Mouse (Mus musculus): Measurements from ENCODE around the gene Mocs3. TPM values are rescaled to one million over a fixed set of nuclear protein-coding genes. Genes with fewer than 3 reads are reported as not detected.

Mocs3 gene
- polyA plus RNA-seq, 1 experiment from 2014 or later, result 4.4 TPM

DNA sequence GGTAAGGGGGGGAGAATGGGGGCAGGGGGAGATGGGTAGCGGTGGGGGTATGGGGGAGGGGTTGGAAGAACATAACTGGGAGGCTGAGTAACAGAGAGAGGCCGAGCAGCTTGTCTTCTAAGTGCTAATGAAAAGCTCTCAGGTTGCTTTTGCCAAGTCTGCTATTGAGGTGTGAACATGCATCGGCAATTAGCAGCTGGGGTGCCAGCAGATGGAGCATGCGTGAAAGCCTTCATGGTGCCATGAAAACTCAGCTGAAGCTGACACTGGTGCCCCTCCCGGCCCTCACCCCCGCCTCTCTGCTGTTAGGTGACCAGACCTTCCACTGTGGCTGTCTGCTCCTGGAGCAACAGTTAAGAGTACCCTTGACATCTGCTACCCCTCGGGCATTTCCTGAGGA lies 23.4 kb downstream of the Mocs3 start:
- WGBS (ENCODE audit: missing documents), result 53% methylated on average over 7 of the region's 7 CpGs
- Histone ChIP-seq H3K27ac (no peak overlapping the region), H3K79me2 (ENCODE audit: inconsistent target) (no peaks in the 10 kb centered on the region), H3K36me3 (ENCODE audit: inconsistent target) (no peaks in the 10 kb centered on the region), H3K4me3 (ENCODE audit: inconsistent target) (no peak overlapping the region)

DNA sequence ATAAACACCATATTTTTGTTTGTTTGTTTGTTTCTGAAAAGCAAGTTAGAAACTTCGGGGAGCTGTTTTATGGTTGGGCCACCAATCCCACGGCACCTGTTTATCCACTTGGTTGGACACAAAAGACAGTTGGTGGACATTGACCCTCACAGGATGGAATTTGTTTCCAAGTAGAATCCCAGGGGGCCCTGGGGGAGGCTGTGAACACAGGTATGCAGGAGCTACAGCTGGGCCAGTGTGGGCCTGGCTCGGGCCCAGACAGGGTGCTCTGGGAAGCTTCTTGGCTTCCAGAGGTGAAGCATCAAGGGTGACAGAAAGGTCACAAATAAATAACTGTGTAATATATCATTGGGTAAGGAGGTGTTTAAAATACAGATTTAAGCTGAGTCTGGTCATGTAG lies 26.1 kb downstream of the Mocs3 start:
- no peaks in the 10 kb centered on the region for H3K79me2 ChIP-seq (ENCODE audit: inconsistent target)
- no peak overlapping the region for H3K4me3 ChIP-seq (ENCODE audit: inconsistent target)
- no peaks in the 10 kb centered on the region for H3K36me3 ChIP-seq (ENCODE audit: inconsistent target)
- H3K27ac ChIP-seq, result no peak overlapping the region
- 92% methylated on average over 3 of the region's 3 CpGs for WGBS (ENCODE audit: missing documents)

DNA sequence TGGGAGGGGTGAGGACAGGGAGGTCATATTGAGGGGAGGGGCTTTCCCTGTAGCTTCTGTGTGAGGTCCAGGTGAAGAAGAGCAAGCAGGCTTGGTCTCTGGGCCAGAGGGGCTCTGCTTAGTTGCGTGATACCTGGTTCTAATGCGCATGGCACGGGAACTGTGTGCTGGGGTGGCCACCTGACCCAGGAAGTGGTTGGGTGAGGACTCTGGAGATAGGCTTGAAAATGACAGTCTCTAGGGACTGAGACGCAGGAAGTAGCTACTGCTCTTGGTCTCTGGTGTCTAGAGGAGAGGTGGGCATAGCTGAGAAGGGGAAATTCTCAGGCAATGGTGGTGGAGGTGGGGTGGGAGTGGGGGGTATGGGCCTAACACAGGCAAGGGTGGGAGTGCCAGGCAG lies 26.8 kb downstream of the Mocs3 start:
- WGBS (ENCODE audit: missing documents), result 60% methylated on average over 4 of the region's 4 CpGs
- no peak overlapping the region for H3K27ac ChIP-seq
- no peaks in the 10 kb centered on the region for H3K36me3 ChIP-seq (ENCODE audit: inconsistent target)
- H3K4me3 ChIP-seq (ENCODE audit: inconsistent target), result no peak overlapping the region
- H3K79me2 ChIP-seq (ENCODE audit: inconsistent target), result no peaks in the 10 kb centered on the region

- WGBS (ENCODE audit: missing documents), result 95% methylated on average over 8 of the region's 8 CpGs
- no peaks in the 10 kb centered on the region for H3K36me3 ChIP-seq (ENCODE audit: inconsistent target)
- no peak overlapping the region for H3K27ac ChIP-seq
- H3K4me3 ChIP-seq (ENCODE audit: inconsistent target), result no peak overlapping the region
- no peaks in the 10 kb centered on the region for H3K79me2 ChIP-seq (ENCODE audit: inconsistent target)
These were observed 28.6 kb downstream of the Mocs3 start for GRCm38 (mm10) chr2:168259046-168259445.

GRCm38 (mm10) chr2:168260124-168260523 lies 29.7 kb downstream of the Mocs3 start:
- H3K36me3 ChIP-seq (ENCODE audit: inconsistent target), result no peaks in the 10 kb centered on the region
- no peak overlapping the region for H3K4me3 ChIP-seq (ENCODE audit: inconsistent target)
- H3K27ac ChIP-seq, result no peak overlapping the region
- 38% methylated on average over 3 of the region's 3 CpGs for WGBS (ENCODE audit: missing documents)
- no peaks in the 10 kb centered on the region for H3K79me2 ChIP-seq (ENCODE audit: inconsistent target)

DNA sequence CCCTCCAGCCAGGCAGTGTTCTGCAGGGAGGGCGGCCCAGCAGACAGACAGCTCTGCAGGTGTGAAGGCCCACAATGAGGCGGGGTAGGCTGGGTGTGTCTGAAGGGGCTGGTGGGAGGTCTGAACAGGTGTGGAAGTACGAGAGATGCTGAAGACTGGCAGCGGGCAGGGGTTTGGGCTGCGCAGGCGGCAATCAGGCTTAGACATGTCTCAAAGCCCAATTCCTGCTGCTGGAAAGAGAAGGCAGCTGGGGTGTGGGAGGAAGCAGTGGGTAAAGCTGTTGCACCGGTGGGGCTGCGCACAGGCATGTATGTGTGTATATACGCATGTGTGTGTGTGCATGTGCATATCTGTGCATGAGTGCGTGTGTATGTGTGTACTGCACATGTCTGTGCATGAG lies 30.5 kb downstream of the Mocs3 start:
- Histone ChIP-seq H3K36me3 (ENCODE audit: inconsistent target) (no peaks in the 10 kb centered on the region), H3K79me2 (ENCODE audit: inconsistent target) (no peaks in the 10 kb centered on the region), H3K4me3 (ENCODE audit: inconsistent target) (no peak overlapping the region), H3K27ac (no peak overlapping the region)
- 94% methylated on average over 10 of the region's 10 CpGs for WGBS (ENCODE audit: missing documents)

- no peak overlapping the region for H3K27ac ChIP-seq
- 87% methylated on average over 7 of the region's 7 CpGs for WGBS (ENCODE audit: missing documents)
- H3K4me3 ChIP-seq (ENCODE audit: inconsistent target), result no peak overlapping the region
- no peaks in the 10 kb centered on the region for H3K36me3 ChIP-seq (ENCODE audit: inconsistent target)
- H3K79me2 ChIP-seq (ENCODE audit: inconsistent target), result no peaks in the 10 kb centered on the region
These were observed 37.6 kb downstream of the Mocs3 start for GRCm38 (mm10) chr2:168268033-168268432.

- Histone ChIP-seq H3K27ac (no peak overlapping the region), H3K4me3 (ENCODE audit: inconsistent target) (no peak overlapping the region), H3K79me2 (ENCODE audit: inconsistent target) (no peaks in the 10 kb centered on the region), H3K36me3 (ENCODE audit: inconsistent target) (no peaks in the 10 kb centered on the region)
- 11% methylated on average over 9 of the region's 9 CpGs for WGBS (ENCODE audit: missing documents)
These were observed 43.0 kb downstream of the Mocs3 start for GRCm38 (mm10) chr2:168273387-168273786.

- 10% methylated on average over 9 of the region's 11 CpGs for WGBS (ENCODE audit: missing documents)
- Histone ChIP-seq H3K27ac (no peak overlapping the region), H3K4me3 (ENCODE audit: inconsistent target) (no peak overlapping the region), H3K79me2 (ENCODE audit: inconsistent target) (no peaks in the 10 kb centered on the region), H3K36me3 (ENCODE audit: inconsistent target) (no peaks in the 10 kb centered on the region)
These were observed 44.0 kb downstream of the Mocs3 start for GRCm38 (mm10) chr2:168274374-168274935.

DNA sequence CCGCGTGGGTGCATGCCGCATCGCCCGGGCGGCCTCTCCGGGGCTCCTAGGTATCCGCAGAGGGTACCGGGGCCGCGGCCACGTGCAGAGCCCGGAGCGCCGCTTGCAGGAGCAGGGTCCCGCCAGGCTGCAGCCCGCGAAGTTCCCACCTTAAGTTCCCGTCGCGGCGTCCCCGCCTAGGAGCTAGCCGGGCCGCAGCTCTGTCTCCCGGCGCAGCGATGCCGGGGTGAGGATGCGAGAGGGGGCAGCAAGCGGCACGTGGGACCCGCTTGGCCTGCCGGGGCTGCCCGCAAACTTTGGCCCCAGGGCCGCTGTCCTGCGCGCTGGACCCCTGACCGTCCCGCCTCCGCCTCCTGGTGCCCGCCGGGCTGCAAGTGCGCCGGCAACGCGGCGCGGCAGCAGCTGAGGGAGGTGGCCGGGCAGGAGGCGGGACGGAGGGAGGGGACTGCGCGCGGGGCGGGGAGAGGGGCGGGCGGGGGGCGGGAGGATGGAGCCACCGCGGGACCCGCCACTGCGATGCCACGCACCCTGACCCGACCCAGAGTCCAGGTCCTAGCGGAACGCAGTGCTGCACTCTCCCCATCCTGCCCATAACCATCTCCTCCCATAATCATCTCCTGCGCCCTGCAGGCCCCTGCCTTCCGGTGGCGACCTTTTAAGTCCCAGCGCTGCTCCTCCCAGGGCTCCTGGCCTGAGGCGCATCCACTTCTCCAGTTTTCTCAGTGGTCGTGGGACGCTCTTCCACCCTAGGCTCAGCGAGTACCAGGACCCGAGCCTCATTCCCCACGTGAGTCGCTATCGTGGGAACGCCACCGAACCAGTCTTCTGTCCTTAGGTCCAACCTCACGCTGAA lies 50.5 kb downstream of the Mocs3 start:
- Histone ChIP-seq H3K79me2 (ENCODE audit: inconsistent target) (no peaks in the 10 kb centered on the region), H3K4me3 (ENCODE audit: inconsistent target) (no peak overlapping the region), H3K27ac (no peak overlapping the region), H3K36me3 (ENCODE audit: inconsistent target) (no peaks in the 10 kb centered on the region)
- 2% methylated on average over 74 of the region's 82 CpGs for WGBS (ENCODE audit: missing documents)

DNA sequence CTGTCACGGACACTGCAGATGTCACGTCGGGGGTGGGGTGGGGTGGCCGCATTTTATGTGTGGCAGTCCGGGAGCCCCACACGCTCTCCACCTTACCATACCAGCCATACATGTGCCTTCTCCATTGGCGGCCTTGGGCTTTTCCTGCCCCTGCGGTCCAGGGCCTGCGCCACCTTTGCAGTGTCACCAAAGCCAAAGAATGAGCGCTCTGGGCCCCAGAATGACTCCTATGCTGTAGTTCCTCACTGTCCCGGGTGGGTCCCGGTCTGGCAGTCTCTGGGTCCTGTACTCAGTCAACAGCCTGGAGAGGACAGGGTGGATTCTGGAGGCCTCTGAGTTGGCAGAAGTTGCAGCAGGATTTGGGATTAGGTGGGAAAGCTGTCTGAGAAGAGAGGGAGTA lies 51.2 kb downstream of the Mocs3 start, which contains the start of gene Kcng1:
TSS of gene Kcng1 (minus strand) at position 155 of the 400 bp plus-strand sequence.
- H3K4me3 ChIP-seq (ENCODE audit: inconsistent target), result no peak within 1 kb of the TSS
- H3K36me3 ChIP-seq (ENCODE audit: inconsistent target), result no peaks in the 10 kb centered on the region
- no peak within 1 kb of the TSS for H3K27ac ChIP-seq
- no peaks in the 10 kb centered on the region for H3K79me2 ChIP-seq (ENCODE audit: inconsistent target)
- WGBS (ENCODE audit: missing documents), result 15% methylated on average over 12 of the region's 12 CpGs

Other genes with a start within 250 kb of the Mocs3 start
- gene Ripor3, start 220.0 kb upstream of the Mocs3 start, polyA plus RNA-seq (2018), result not detected in 3 replicates
- not detected in 3 replicates for gene Pard6b, start 149.6 kb upstream of the Mocs3 start, polyA plus RNA-seq (2018)
- 4.2 to 6.7 TPM (median 4.5 TPM) in 3 replicates for gene Adnp, start 23.5 kb upstream of the Mocs3 start, polyA plus RNA-seq (2018)
- gene Gm20716, start 258 bp upstream of the Mocs3 start, polyA plus RNA-seq (2018), result 32.7 to 38.4 TPM (median 32.8 TPM) in 3 replicates
- gene Dpm1, start within 50 bp of the Mocs3 start, polyA plus RNA-seq (2018), result 43.7 to 208 TPM (median 85.6 TPM) in 3 replicates
- gene Kcng1, start 51.1 kb downstream of the Mocs3 start, polyA plus RNA-seq (2018), result not detected in 3 replicates

Data from macrophage (primary cell).